Mouse (Mus musculus) skeletal muscle tissue, adult 2 months (tissue): ENCODE measurements around the gene 9830107B12Rik.

Source experiments
- DNase-seq: peaks from one replicate; pipeline ENCODE4 v3.0.0-alpha.2; 2012; ENCODE audit warnings: low read depth, low spot score

9830107B12Rik gene

DNA sequence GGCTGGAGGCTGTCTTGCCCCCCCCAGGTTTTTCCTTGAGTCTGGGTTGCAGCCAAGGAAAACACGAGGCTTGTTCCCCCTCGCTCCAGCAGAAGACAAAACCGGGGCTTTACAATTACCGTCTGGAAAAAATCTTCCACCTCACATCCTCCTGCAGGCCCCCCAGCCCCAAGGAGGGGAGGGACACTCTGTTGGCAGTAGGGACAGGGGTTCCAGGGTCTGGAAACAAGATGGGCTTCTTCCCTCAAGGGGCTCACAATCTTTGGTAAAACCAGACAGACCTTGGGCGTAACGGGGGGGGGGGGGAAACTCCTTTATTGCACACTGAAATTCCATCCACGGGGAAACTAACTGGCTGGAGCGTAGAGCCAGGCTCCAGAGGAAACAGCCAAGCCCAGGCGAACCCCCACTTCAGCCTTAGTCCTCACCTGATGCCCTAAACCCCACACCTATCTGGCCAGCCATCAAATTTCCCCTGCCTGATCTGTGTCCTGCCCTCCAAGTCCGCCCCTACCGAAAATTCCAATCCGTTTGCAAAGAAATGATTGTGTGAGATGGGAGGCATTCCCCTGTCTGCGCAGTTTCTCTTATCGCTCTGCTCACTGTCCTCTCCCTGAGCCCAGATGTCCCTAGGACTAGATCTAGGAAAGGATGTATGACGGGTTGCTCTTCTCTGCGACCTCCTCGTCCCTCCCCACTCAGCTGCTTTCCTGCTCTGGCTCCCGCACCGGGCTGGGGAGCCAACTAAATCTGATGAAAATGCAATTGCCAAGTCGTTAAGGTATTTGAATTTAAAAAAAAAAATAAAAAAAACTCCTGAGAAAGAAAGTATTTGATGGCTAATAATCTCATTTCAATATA is 51.0 kb downstream of the 9830107B12Rik start:
- DNase-seq, result no peak

DNA sequence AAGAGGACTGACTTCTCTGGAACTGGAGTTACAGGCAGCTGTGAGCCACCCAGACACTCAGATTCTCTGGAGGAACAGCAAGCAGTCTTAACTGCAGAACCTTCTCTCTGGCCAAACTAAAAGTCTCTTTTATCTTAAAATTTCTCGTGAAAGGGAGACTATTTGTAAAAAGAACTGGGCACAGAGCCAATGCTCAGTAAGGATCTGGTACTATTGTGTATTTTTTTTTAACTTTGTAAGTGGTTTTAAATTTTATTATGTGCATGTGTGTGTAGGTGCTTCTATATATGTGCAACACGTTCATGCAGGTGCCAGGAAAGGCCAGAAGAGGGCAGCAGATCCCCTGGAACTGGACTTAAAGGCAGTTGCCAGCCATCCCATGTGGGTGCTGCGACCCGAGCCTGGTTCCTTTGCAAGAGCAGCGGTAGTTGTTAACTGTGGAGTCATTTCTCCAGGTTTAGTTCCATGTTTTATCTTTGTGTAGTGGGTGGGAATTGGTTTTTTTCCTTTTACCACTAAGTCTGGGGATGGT is 52.7 kb downstream of the 9830107B12Rik start:
- no peak for DNase-seq

DNA sequence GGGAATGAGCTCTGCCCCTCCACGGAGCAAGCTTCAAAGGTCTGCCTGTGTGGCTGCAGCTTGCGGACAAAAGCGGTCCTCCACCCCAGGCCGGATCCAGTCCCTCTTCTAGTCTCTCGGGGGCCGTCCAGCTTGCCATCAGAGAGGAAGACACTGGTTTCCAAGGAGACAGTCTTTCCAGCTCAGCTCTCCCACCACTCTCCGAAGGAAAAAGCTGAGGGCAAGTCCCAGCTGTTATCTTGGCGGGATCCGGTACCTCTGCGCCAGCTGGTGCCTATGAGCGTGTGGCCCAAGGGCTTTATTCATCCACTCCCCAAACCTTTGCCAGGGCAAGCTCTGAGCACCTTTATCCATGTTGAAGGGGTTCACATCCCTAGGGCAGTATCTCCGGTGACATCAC is 55.8 kb downstream of the 9830107B12Rik start:
- no peak for DNase-seq

DNA sequence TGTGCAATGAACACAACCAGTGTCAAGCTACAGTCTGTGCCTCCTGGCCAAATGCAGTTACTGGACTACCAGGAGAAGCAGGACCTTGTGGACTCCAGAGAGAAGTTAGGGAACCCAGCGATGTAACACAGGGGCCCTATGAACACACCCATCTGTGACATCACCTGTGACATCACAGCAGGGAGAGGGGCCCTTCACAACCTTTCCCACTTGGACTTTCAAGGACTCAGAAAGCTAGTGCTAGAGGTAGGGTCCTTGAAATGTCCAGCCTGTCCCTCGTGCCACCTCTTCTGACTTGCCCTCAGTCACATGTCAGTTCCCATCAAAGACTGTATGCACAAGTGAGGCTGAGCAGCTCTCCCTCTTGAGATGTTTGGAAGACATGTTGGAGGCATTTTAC is 56.6 kb downstream of the 9830107B12Rik start:
- DNase-seq, result no peak

DNA sequence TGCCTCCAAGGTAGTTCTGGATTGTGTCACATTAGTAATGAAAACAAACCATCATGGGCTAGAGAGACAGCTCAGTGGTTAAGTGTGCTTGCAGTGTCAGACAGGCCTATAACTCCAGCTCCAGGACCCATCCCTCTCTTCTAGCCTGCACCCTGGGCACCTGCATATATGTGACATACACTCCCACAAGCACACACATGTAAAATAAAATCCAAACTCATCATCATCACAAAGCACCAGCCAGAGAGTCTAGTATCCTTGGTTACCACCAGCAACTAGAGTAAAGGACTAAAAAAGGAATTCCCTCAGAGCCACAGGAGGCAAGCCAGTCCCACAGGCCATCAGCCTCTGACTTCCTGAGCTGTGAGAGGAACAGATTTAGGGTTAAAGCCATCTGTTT is 57.0 kb downstream of the 9830107B12Rik start, which contains the start of gene 1700067P10Rik:
Gene 1700067P10Rik (plus strand): TSS at position 301 of the 400 bp plus-strand sequence.
- DNase-seq, result no peak

DNA sequence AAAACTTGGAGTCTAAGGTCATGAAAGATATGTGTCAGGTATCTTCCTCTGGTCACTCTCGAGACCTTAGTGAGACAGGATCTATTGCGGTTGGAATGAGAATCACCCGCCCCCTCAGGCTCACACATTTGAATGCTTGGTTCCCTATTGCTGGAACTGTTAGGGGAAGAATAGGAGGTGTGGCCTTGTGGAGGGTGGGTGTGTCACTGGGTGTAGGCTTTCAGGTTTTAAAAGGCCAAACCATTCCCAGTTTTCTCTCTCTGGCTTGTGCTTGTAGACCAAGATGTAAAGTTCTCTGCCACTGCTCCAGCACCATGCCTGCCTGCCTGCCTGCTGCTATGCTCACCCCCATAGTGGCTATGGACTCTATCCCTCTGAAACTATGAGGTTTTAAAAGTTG is 65.4 kb downstream of the 9830107B12Rik start:
- no peak for DNase-seq
